Mouse (Mus musculus) heart, adult 18-20 months (tissue): ENCODE data around the gene Lgmn. TPM values are rescaled to one million over a fixed set of nuclear protein-coding genes. Genes with fewer than 3 reads are reported as not detected.

ENCODE experiments used
- DNase-seq, 2 experiments: peaks; one replicate each; pipeline ENCODE4 v3.0.0; 2021 to 2022; ENCODE audit warnings: mixed read lengths in 1 of 2
- total RNA-seq, 2 experiments: library from RNA; stranded (reverse); gene quantifications; 2 replicates each; pipeline ENCODE4 v1.2.3; 2021

Gene Lgmn
- total RNA-seq, 2 experiments from 2014 or later, result 60.6 to 61.5 TPM

- no peak for DNase-seq
These were observed 5.5 kb downstream of the Lgmn start for GRCm38 (mm10) chr12:102434107-102434506.

- no peak for DNase-seq
These were observed 7.4 kb downstream of the Lgmn start for GRCm38 (mm10) chr12:102432238-102432637.

- no peak for DNase-seq
These were observed 9.4 kb downstream of the Lgmn start for GRCm38 (mm10) chr12:102430228-102430627.

DNA sequence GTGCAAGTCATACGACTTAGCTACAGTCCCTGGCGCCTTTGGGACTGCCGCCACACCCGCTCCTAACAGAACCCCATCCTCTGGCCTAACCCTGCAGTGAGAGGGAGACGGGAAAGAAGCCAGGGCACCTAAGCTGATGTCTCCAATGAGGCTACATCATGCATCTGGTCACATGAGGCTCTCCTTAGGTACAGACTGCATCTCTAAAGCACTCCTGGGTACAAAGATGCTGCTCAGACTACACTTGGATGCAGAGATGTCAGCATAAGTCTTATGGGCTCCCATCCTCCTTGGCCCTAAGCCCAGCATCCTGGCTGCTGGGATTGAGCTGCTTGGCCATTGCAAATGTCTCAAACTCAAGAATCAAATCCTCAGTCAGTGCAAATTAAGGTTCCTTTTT lies 10.0 kb downstream of the Lgmn start:
- DNase-seq, result no peak

DNA sequence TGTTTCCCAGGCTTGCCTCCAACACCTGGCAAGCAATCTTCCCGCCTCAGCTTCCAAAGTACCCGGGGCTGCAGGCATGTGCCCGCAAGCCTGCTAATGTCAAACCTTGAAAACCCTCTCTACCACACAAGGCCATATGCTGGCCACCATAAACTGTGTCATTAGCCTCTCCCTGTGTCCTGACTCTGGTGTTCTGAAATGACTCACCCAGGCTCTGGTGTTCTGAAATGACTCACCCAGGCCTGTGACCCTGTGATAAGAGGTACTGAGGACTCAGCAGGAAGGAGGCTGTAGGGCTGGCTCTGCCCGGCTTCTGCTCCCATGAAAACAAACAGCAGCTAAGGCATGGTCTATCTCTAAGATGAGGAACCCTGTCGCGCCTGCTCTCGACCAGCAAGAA lies 13.3 kb downstream of the Lgmn start:
- DNase-seq, result peak in 1 of 2 experiments; percentile 61

- DNase-seq, result no peak
These were observed 14.5 kb downstream of the Lgmn start for GRCm38 (mm10) chr12:102425048-102425578.

DNA sequence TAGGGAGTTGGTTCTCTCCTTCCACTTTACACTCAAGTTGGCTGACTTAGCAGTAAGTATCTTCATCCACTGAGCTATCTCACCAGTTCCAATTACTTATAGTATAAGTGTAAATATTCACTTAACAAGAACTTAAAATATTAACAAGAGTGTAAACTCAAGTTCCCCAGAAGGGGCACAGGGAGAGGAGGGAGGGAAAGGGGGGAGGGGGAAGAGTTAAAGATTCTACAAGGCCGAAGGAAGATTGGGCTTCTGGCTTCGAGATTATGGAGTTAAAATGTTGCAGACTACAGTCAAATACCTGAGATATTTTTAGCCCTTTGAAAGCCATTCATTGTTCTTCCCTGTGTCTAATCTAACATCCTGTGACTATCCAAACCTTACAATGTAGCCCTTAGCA lies 15.2 kb downstream of the Lgmn start:
- no peak for DNase-seq

- no peak for DNase-seq
These were observed 16.0 kb downstream of the Lgmn start for GRCm38 (mm10) chr12:102423625-102424024.

DNA sequence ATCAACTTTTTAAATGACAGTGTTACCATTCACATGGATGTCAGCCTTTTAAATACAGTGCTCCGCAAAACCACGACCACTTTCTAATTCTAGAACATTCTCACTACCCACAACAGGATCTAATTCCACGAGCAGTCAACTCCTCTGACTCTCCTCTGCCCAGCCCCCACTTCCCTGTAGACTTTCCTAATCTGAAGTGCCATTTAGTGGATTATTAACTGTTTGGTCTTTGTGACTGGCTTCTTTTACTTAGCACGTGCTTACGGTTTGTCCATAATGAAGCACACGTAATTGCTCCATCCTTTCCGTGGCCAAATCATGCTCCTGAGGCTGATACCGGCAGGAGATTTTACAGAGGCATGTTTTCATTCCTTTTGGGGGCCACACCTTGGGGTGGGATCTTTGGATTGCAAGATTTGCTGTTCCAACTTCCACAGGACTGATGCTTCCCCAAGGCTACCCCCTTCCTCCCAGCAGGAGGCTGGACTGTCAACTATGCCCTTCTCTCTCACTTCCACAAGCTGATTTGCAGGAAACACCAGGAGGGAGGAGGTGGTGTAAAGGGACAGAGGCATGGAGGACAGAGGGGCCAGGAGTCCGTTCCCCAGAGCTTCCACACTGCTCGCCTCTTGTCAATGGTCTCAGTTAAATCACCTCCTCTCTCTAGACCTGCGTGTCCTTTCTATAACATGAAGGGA lies 16.8 kb downstream of the Lgmn start:
- no peak for DNase-seq

DNA sequence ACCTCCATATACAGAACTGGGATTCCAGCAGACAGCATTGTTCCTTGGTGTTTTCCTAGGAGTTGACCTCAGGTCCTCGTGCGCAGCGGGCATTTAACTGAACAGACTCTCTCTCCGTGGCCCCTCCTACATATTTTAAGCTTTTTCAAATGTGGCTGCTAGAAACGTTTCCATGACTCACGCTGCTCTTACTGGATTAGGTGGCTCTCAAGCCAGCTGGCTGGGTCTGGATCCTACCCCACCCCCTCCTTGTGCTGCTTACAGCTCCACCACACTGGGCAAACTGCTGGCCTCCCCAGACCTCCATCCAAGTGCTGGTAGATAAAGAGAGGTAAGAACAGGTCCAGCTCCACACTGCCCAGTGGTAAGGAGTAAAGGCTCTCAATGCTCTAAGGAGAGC lies 17.5 kb downstream of the Lgmn start:
- peak; percentile 79 to 88 for DNase-seq

- no peak for DNase-seq
These were observed 19.3 kb downstream of the Lgmn start for GRCm38 (mm10) chr12:102420168-102420890.

- no peak for DNase-seq
These were observed 20.1 kb downstream of the Lgmn start for GRCm38 (mm10) chr12:102419544-102419943.

DNA sequence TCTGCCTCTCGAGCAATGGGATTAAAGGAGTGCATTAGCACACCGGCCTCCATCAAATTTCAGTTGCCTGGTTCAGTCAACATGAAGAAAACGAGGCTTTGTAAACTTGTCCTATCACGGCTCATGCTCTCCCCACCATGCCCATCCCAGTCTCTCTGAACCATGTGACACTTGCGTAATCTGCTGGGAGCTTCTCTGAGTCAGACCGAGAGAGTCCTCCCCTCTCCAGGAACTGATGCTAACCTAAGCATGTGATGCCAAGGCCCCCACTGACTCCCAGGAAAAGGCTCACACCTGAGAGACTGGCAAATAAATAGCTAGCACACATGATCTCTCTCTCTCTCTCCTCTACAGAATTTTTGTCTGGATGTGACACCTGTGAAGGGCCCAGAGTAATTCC lies 21.9 kb downstream of the Lgmn start:
- no peak for DNase-seq

DNA sequence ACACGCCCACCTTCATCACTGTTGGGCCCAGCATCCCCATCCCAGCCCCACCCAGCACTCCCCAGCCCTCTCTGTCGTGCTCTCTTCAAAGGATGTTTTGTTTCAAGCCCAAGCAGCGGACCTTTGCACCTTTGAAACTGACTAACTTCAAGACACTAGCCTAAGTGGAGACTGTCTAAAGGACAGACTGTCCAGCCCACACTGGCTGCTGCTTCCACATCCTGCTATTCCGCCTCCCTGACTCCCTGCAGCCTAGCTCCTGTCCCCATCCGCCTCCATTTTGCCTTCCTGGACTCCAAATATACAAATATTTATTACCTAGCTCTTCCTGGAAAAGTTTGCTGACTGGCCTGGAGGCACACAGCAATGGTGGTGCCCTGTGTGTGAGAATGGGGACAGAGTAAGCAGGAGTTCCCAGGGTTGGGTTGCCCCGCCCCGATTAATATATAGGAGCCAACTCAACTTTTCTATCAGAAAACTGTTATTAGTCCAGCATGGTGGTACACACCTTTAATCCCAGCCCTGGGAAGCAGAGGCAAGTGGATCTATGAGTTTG lies 22.6 kb downstream of the Lgmn start:
- DNase-seq, result no peak

DNA sequence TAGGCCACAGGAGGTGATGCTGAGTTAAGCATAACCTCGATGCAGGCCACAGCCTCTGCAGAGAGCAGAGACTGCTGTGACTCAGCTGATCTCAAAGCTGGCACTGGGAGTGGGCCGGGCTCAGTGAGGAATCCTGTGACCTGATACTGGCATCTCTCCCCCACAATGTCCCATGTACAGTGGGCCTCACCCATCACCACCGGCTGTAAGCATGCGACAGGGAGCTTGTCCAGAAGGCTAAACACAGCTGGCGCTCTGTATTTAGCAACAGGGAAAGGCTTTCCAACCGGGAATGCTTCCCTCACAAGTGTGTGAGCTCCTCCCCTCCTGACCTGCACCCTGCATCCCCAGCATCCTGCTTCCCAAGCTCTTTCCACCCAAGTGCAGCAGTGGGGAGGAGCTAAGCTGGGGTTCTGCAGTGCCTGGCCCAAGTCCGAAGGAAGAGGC lies 23.2 kb downstream of the Lgmn start:
- DNase-seq, result peak; percentile 78 to 87

- no peak for DNase-seq
These were observed 24.9 kb downstream of the Lgmn start for GRCm38 (mm10) chr12:102414686-102415085.

GRCm38 (mm10) chr12:102413171-102413570 lies 26.4 kb downstream of the Lgmn start:
- DNase-seq, result no peak

DNA sequence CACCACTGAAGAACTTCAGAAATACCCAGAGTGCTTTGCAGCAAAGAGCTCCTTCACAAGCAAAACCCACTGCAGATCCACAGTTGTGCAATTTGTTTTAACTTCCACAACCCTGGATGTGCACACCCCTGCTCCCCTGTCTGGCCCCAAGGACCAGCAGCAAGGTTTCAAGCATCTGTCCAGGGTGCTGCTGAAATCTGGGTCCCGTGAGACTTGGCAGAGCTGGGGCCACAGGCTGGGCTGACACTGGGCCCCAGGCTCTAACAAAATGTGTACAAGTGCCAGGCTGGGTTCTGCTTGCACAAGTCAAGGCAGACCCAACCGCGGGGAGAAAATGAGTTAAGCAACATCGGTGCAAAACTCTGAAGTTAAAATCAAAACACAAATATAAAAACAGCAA lies 41.0 kb downstream of the Lgmn start:
- DNase-seq, result no peak

DNA sequence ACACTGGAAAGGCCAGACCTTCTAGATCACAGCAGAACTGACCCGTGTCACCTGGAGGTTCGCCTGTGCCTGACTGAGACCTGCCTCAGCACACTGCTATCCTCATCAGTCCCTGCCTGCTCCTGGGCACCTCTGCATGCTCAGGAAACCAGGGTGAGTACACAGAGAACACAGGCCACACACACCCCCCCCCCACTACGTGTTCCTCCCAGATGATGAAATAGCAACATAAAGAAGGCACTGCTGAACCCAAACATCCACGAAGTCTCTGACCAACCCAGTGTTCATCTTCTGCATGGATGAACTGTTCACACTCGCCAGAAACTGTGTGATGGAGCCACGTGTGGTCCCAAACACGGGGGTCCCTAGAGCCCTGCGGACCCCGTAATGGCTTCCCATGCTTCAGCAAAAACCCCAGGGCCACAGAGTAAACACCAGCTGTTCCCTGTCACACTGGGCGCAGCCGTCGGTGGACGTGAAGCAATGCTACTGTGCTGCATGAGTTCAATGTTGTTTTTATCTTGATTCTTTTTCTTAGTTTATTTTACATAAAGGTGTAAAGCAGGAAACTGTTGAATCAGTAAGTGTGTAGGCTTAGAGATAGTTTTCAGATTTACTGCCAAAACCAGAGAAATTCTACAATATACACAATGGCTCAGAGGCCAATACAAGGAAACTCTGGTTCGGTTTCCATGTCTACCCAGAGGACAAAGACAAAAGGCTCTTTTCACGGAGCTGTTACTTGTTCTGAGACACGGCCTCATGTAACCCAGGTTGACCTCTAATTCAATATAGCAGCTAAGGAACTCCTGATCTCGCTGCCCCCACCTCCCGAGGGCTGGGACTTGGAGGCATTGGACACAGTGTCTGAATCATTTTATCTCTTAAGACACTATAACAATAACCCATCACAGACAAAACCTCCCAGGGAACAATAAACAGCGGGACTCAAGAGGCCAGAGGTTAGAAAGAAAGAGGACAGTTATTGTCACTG lies 43.3 kb downstream of the Lgmn start:
- no peak for DNase-seq

DNA sequence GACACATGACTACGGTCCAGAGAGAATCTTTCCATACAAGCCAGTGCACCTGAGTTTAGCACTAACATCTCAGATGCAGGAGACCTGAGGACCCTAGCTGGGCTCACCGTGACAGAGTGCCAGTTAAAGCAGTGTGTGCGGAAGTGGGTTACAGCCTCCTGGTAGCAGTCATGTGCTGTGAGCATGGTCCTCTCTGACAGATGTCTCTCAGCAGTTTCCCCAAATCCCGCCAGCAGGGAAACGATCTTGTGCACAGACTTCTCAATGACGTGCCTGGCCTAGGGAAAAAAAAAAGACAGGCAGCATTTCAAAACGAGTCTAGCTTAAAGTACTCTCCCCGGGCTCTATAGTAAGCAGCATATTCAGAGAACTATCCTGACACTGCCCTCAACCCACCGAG lies 44.1 kb downstream of the Lgmn start:
- DNase-seq, result no peak

GRCm38 (mm10) chr12:102394496-102394895 lies 45.1 kb downstream of the Lgmn start:
- DNase-seq, result peak in 1 of 2 experiments; percentile 33

DNA sequence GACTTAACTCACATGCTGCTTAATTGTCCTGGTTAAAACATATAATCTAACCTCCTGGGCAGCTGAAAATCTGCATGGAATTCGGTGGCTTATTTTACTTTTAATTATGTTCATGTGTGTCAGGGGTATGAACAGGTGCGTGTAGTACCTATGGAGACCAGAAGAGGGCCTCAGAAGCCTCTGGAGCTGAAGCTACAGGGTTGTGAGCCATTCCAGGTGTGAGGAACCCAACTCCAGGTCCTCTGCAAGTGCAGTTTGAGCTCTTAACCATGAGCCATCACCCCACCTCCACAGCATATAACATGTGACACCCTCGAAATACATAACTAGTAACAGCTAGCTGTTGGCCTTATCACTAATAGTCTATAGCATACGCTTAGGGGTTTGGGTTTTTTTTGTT lies 47.6 kb downstream of the Lgmn start:
- DNase-seq, result peak in 1 of 2 experiments; percentile 54
